Mouse (Mus musculus): ENCODE measurements around the gene Fbln7. TPM values are rescaled to one million over a fixed set of nuclear protein-coding genes. Genes with fewer than 3 reads are reported as not detected.

Gene Fbln7
- under 1 TPM in 1 of 2 experiments, not detected in 1; 0.16 TPM for polyA plus RNA-seq (2017; shearing (Covaris generic))

DNA sequence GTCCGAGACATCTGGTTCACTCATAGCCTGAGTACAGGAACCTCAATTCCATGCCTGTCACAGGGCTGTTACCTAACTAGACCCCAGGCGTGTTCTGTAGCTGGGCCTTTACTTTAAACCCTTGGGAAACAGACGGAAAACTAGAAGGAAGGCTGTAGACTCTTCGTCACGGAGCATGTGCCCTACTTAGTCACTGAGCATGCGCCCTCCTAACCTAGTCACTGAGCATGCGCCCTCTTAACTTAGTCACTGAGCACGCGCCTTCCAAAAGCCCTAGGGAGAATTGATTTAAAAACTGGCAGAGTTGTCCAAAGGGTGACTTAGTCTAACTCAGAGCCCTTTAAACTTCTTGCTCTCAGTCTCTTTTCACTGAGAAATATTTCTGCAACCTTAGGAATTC lies at the start of gene Fbln7:
TSS of gene Fbln7 (plus strand) at position 346 of the 400 bp plus-strand sequence.

GRCm38 (mm10) chr2:128817786-128818681 lies 44.7 kb upstream of the Fbln7 start, which contains the start of gene Tmem87b:
Gene Tmem87b, plus strand, starts transcription at chr2:128818118.

GRCm38 (mm10) chr2:128943538-128944528 lies 81.1 kb downstream of the Fbln7 start, which contains the start of gene Zc3h8:
Gene Zc3h8, minus strand, starts transcription at chr2:128944077.

Other genes starting within 250 kb of the Fbln7 start
- 10 to 100 TPM; 73.9 to 75.1 TPM for gene Anapc1, start 175.6 kb upstream of the Fbln7 start, polyA plus RNA-seq (2017; shearing (Covaris generic))
- gene Mertk, start 164.0 kb upstream of the Fbln7 start, polyA plus RNA-seq (2017; shearing (Covaris generic)) = 1 to 10 TPM in 1 of 2 experiments, under 1 TPM in 1; 0.14 to 1.4 TPM
- 10 to 100 TPM; 18.7 to 26.9 TPM for gene Tmem87b, start 44.9 kb upstream of the Fbln7 start, polyA plus RNA-seq (2017; shearing (Covaris generic))
- 10 to 100 TPM in 1 of 2 experiments, 1 to 10 TPM in 1; 9.7 to 10.4 TPM for gene Zc3h8, start 81.1 kb downstream of the Fbln7 start, polyA plus RNA-seq (2017; shearing (Covaris generic))
- gene Zc3h6, start 104.4 kb downstream of the Fbln7 start, polyA plus RNA-seq (2017; shearing (Covaris generic)) = 1 to 10 TPM; 9.3 to 9.5 TPM
- gene Gm10762, start 104.7 kb downstream of the Fbln7 start, polyA plus RNA-seq (2017; shearing (Covaris generic)) = 1 to 10 TPM; 5.6 to 5.7 TPM
- gene Vinac1, start 185.2 kb downstream of the Fbln7 start, polyA plus RNA-seq (2017; shearing (Covaris generic)) = under 1 TPM; 0.09 to 0.27 TPM
- 1 to 10 TPM; 2.6 to 5.0 TPM for gene Ttl, start 203.0 kb downstream of the Fbln7 start, polyA plus RNA-seq (2017; shearing (Covaris generic))
- gene Polr1b, start 238.0 kb downstream of the Fbln7 start, polyA plus RNA-seq (2017; shearing (Covaris generic)) = 10 to 100 TPM; 25.7 to 38.0 TPM